Mouse (Mus musculus): ENCODE results near the gene Nek4. TPM values are rescaled to one million over a fixed set of nuclear protein-coding genes. Genes with fewer than 3 reads are reported as not detected.
A peak's percentile ranks its signal among the peaks of the same experiment; 100 is the strongest.

Gene Nek4
- polyA plus RNA-seq (2014; fragmentation: Nextera tagmentation; extraction: Ambion mirVana) = 10.9 and 12.6 TPM in 2 replicates

- H3K4me3 ChIP-seq (ENCODE audit: low read depth, low read length) = peak within 1 kb of the TSS; percentile 58
- peak within 1 kb of the TSS; percentile 81 for H3K4me2 ChIP-seq (ENCODE audit: low read length)
- under 1% methylated on average over 57 of the region's 57 CpGs for WGBS
- H3K27me3 ChIP-seq (replicated peaks; ENCODE audit: control insufficient read depth, insufficient read depth, low read length) = no peaks in the 10 kb centered on the region
- peaks cover 5% of the 10 kb centered on the region; the same call in 1 of the 2 replicates for H3K36me3 ChIP-seq (ENCODE audit: control insufficient read depth, insufficient read depth, low read length)
- H3K9ac ChIP-seq (ENCODE audit: low read length) = peak within 1 kb of the TSS; percentile 58
- peak; percentile 99 for ATAC-seq (replicated peaks; ENCODE audit: low FRiP score, low TSS enrichment, low read depth)
- H3K4me1 ChIP-seq (replicated peaks; ENCODE audit: control insufficient read depth, insufficient read depth, low read length) = peaks cover 5% of the 10 kb centered on the region; the same call in 1 of the 2 replicates
- DNase-seq (ENCODE audit: low spot score) = peak; percentile 95
- H3K27ac ChIP-seq (ENCODE audit: low read depth) = peak within 1 kb of the TSS; percentile 71
- H3K9me3 ChIP-seq (ENCODE audit: control insufficient read depth, low read length) = no peaks in the 10 kb centered on the region
These were observed at the start of gene Nek4 for GRCm38 (mm10) chr14:30951154-30951825. TSS of gene Nek4 (plus strand) at chr14:30951377.

GRCm38 (mm10) chr14:30902628-30903027 lies 48.5 kb upstream of the Nek4 start:
- 93% methylated on average over 5 of the region's 5 CpGs for WGBS
- Histone ChIP-seq H3K4me2 (ENCODE audit: low read length) (no peak overlapping the region), H3K4me3 (ENCODE audit: low read depth, low read length) (no peak overlapping the region), H3K27ac (ENCODE audit: low read depth) (no peak overlapping the region), H3K36me3 (ENCODE audit: control insufficient read depth, insufficient read depth, low read length) (no peaks in the 10 kb centered on the region), H3K4me1 (replicated peaks; ENCODE audit: control insufficient read depth, insufficient read depth, low read length) (no peaks in the 10 kb centered on the region), H3K9me3 (ENCODE audit: control insufficient read depth, low read length) (no peaks in the 10 kb centered on the region; the same call in 1 of the 2 replicates), H3K9ac (ENCODE audit: low read length) (no peak overlapping the region), H3K27me3 (replicated peaks; ENCODE audit: control insufficient read depth, insufficient read depth, low read length) (no peaks in the 10 kb centered on the region)
- DNase-seq (ENCODE audit: low spot score) = no peak
- ATAC-seq (replicated peaks; ENCODE audit: low FRiP score, low TSS enrichment, low read depth) = no peak

- Histone ChIP-seq H3K4me1 (replicated peaks; ENCODE audit: control insufficient read depth, insufficient read depth, low read length) (no peaks in the 10 kb centered on the region), H3K4me2 (ENCODE audit: low read length) (no peak overlapping the region), H3K4me3 (ENCODE audit: low read depth, low read length) (no peak overlapping the region), H3K9me3 (ENCODE audit: control insufficient read depth, low read length) (no peaks in the 10 kb centered on the region; the same call in 1 of the 2 replicates), H3K36me3 (ENCODE audit: control insufficient read depth, insufficient read depth, low read length) (no peaks in the 10 kb centered on the region), H3K9ac (ENCODE audit: low read length) (no peak overlapping the region), H3K27me3 (replicated peaks; ENCODE audit: control insufficient read depth, insufficient read depth, low read length) (no peaks in the 10 kb centered on the region), H3K27ac (ENCODE audit: low read depth) (no peak overlapping the region)
- WGBS = 67% methylated on average over 3 of the region's 3 CpGs
- ATAC-seq (replicated peaks; ENCODE audit: low FRiP score, low TSS enrichment, low read depth) (no peak), DNase-seq (ENCODE audit: low spot score) (no peak)
These were observed 48.1 kb upstream of the Nek4 start for GRCm38 (mm10) chr14:30903036-30903435.

- Histone ChIP-seq H3K4me1 (replicated peaks; ENCODE audit: control insufficient read depth, insufficient read depth, low read length) (no peaks in the 10 kb centered on the region), H3K9ac (ENCODE audit: low read length) (no peak overlapping the region), H3K4me2 (ENCODE audit: low read length) (no peak overlapping the region), H3K27me3 (replicated peaks; ENCODE audit: control insufficient read depth, insufficient read depth, low read length) (no peaks in the 10 kb centered on the region), H3K9me3 (ENCODE audit: control insufficient read depth, low read length) (no peaks in the 10 kb centered on the region; the same call in 1 of the 2 replicates), H3K36me3 (ENCODE audit: control insufficient read depth, insufficient read depth, low read length) (no peaks in the 10 kb centered on the region), H3K27ac (ENCODE audit: low read depth) (no peak overlapping the region), H3K4me3 (ENCODE audit: low read depth, low read length) (no peak overlapping the region)
- no peak for DNase-seq (ENCODE audit: low spot score)
- 86% methylated on average over 8 of the region's 8 CpGs for WGBS
- ATAC-seq (replicated peaks; ENCODE audit: low FRiP score, low TSS enrichment, low read depth) = no peak
These were observed 46.9 kb upstream of the Nek4 start for GRCm38 (mm10) chr14:30904307-30904706.

GRCm38 (mm10) chr14:30906001-30906400 lies 45.2 kb upstream of the Nek4 start:
- no peaks in the 10 kb centered on the region for H3K4me1 ChIP-seq (replicated peaks; ENCODE audit: control insufficient read depth, insufficient read depth, low read length)
- no peak overlapping the region for H3K4me2 ChIP-seq (ENCODE audit: low read length)
- H3K27me3 ChIP-seq (replicated peaks; ENCODE audit: control insufficient read depth, insufficient read depth, low read length) = no peaks in the 10 kb centered on the region
- no peak overlapping the region for H3K27ac ChIP-seq (ENCODE audit: low read depth)
- H3K36me3 ChIP-seq (ENCODE audit: control insufficient read depth, insufficient read depth, low read length) = no peaks in the 10 kb centered on the region
- no peaks in the 10 kb centered on the region for H3K9me3 ChIP-seq (ENCODE audit: control insufficient read depth, low read length)
- WGBS = 92% methylated on average over 6 of the region's 6 CpGs
- DNase-seq (ENCODE audit: low spot score) = no peak
- H3K9ac ChIP-seq (ENCODE audit: low read length) = no peak overlapping the region
- ATAC-seq (replicated peaks; ENCODE audit: low FRiP score, low TSS enrichment, low read depth) = no peak
- no peak overlapping the region for H3K4me3 ChIP-seq (ENCODE audit: low read depth, low read length)

- H3K4me2 ChIP-seq (ENCODE audit: low read length) = no peak overlapping the region
- H3K27me3 ChIP-seq (replicated peaks; ENCODE audit: control insufficient read depth, insufficient read depth, low read length) = no peaks in the 10 kb centered on the region
- no peak overlapping the region for H3K27ac ChIP-seq (ENCODE audit: low read depth)
- H3K9ac ChIP-seq (ENCODE audit: low read length) = no peak overlapping the region
- no peak for DNase-seq (ENCODE audit: low spot score)
- H3K4me3 ChIP-seq (ENCODE audit: low read depth, low read length) = no peak overlapping the region
- no peak for ATAC-seq (replicated peaks; ENCODE audit: low FRiP score, low TSS enrichment, low read depth)
- 52% methylated on average over 3 of the region's 3 CpGs for WGBS
- no peaks in the 10 kb centered on the region for H3K9me3 ChIP-seq (ENCODE audit: control insufficient read depth, low read length)
- H3K36me3 ChIP-seq (ENCODE audit: control insufficient read depth, insufficient read depth, low read length) = no peaks in the 10 kb centered on the region
- no peaks in the 10 kb centered on the region for H3K4me1 ChIP-seq (replicated peaks; ENCODE audit: control insufficient read depth, insufficient read depth, low read length)
These were observed 43.3 kb upstream of the Nek4 start for GRCm38 (mm10) chr14:30907814-30908265.

- ATAC-seq (replicated peaks; ENCODE audit: low FRiP score, low TSS enrichment, low read depth) (no peak), DNase-seq (ENCODE audit: low spot score) (no peak)
- Histone ChIP-seq H3K27ac (ENCODE audit: low read depth) (no peak overlapping the region), H3K4me2 (ENCODE audit: low read length) (no peak overlapping the region), H3K9ac (ENCODE audit: low read length) (no peak overlapping the region), H3K36me3 (ENCODE audit: control insufficient read depth, insufficient read depth, low read length) (no peaks in the 10 kb centered on the region), H3K4me1 (replicated peaks; ENCODE audit: control insufficient read depth, insufficient read depth, low read length) (no peaks in the 10 kb centered on the region), H3K9me3 (ENCODE audit: control insufficient read depth, low read length) (no peaks in the 10 kb centered on the region), H3K4me3 (ENCODE audit: low read depth, low read length) (no peak overlapping the region), H3K27me3 (replicated peaks; ENCODE audit: control insufficient read depth, insufficient read depth, low read length) (no peaks in the 10 kb centered on the region)
- WGBS = 87% methylated on average over 8 of the region's 8 CpGs
These were observed 40.0 kb upstream of the Nek4 start for GRCm38 (mm10) chr14:30911141-30911540.

GRCm38 (mm10) chr14:30912641-30913040 lies 38.5 kb upstream of the Nek4 start:
- no peaks in the 10 kb centered on the region for H3K36me3 ChIP-seq (ENCODE audit: control insufficient read depth, insufficient read depth, low read length)
- H3K4me2 ChIP-seq (ENCODE audit: low read length) = no peak overlapping the region
- DNase-seq (ENCODE audit: low spot score) (no peak), ATAC-seq (replicated peaks; ENCODE audit: low FRiP score, low TSS enrichment, low read depth) (no peak)
- H3K27me3 ChIP-seq (replicated peaks; ENCODE audit: control insufficient read depth, insufficient read depth, low read length) = no peaks in the 10 kb centered on the region
- no peak overlapping the region for H3K9ac ChIP-seq (ENCODE audit: low read length)
- 76% methylated on average over 8 of the region's 8 CpGs for WGBS
- H3K4me1 ChIP-seq (replicated peaks; ENCODE audit: control insufficient read depth, insufficient read depth, low read length) = no peaks in the 10 kb centered on the region
- H3K27ac ChIP-seq (ENCODE audit: low read depth) = no peak overlapping the region
- no peaks in the 10 kb centered on the region for H3K9me3 ChIP-seq (ENCODE audit: control insufficient read depth, low read length)
- no peak overlapping the region for H3K4me3 ChIP-seq (ENCODE audit: low read depth, low read length)

GRCm38 (mm10) chr14:30913404-30913803 lies 37.8 kb upstream of the Nek4 start:
- Histone ChIP-seq H3K4me3 (ENCODE audit: low read depth, low read length) (no peak overlapping the region), H3K27me3 (replicated peaks; ENCODE audit: control insufficient read depth, insufficient read depth, low read length) (no peaks in the 10 kb centered on the region), H3K27ac (ENCODE audit: low read depth) (no peak overlapping the region), H3K9me3 (ENCODE audit: control insufficient read depth, low read length) (no peaks in the 10 kb centered on the region), H3K4me1 (replicated peaks; ENCODE audit: control insufficient read depth, insufficient read depth, low read length) (no peaks in the 10 kb centered on the region), H3K36me3 (ENCODE audit: control insufficient read depth, insufficient read depth, low read length) (no peaks in the 10 kb centered on the region), H3K4me2 (ENCODE audit: low read length) (no peak overlapping the region), H3K9ac (ENCODE audit: low read length) (no peak overlapping the region)
- WGBS = 88% methylated on average over 5 of the region's 5 CpGs
- DNase-seq (ENCODE audit: low spot score) (no peak), ATAC-seq (replicated peaks; ENCODE audit: low FRiP score, low TSS enrichment, low read depth) (no peak)
